Mouse (Mus musculus) liver, adult 2 months (tissue): Measurements from ENCODE around the gene Slc38a8.

Experiments
- CTCF ChIP-seq: fragments of 200-500 bp; IDR thresholded peaks from 2 replicates; pipeline ENCODE4 v1.5.1; 2011; ENCODE audit warnings: low read depth, low read length, control low read depth
- POLR2A ChIP-seq: fragments of 200-500 bp; IDR thresholded peaks from 2 replicates; pipeline ENCODE4 v1.6.1; 2011; ENCODE audit warnings: low read length, control low read depth; ENCODE audit not compliant: insufficient read depth; ENCODE audit errors: extremely low read depth

DNA sequence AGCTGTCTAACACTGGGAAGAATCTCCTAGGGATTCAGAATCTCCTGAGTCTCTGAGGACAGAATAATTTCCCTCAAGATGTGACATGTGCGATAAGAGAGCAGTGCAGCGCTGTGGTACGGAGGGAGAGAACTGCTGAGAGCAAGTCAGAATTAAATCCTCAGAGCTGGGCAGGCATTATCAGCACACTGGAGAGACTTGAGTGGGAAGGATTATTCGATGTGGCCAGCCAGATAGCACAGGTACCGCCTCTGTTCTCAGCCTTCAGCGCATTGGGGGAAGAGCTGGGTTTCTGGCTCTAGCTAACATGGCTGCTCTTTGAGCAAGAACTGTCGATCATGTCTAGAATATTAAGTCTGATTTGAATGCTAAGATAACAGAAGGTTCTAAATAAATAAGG lies 10.2 kb upstream of the Slc38a8 start:
- TF ChIP-seq POLR2A: no peak
- TF ChIP-seq CTCF: no peak
